Mouse (Mus musculus): ENCODE data around the gene Ankrd6. TPM values are rescaled to one million over a fixed set of nuclear protein-coding genes. Genes with fewer than 3 reads are reported as not detected.

Ankrd6 gene
- polyA plus RNA-seq, 1 experiment from 2014 or later: 12.0 TPM

- no peaks in the 10 kb centered on the region for H3K9me3 ChIP-seq (replicated peaks)
- no peak overlapping the region for H3K4me3 ChIP-seq (replicated peaks)
- no peaks in the 10 kb centered on the region for H3K36me3 ChIP-seq
- no peak overlapping the region for H3K9ac ChIP-seq
- H3K27me3 ChIP-seq: no peaks in the 10 kb centered on the region; the same call in 1 of the 2 replicates
- no peak overlapping the region for H3K4me2 ChIP-seq (replicated peaks)
- peaks cover 7% of the 10 kb centered on the region; the same call in 1 of the 2 replicates for H3K4me1 ChIP-seq
- no peak overlapping the region for H3K27ac ChIP-seq (replicated peaks)
- ATAC-seq (ENCODE audit: insufficient number of reproducible peaks, low FRiP score, low TSS enrichment, low read depth): no peak
- 72% methylated on average over 15 of the region's 15 CpGs for WGBS
Observed at GRCm38 (mm10) chr4:32862011-32862750, 88.5 kb downstream of the Ankrd6 start.

- Histone ChIP-seq H3K9me3 (replicated peaks) (no peaks in the 10 kb centered on the region), H3K4me1 (peaks cover 7% of the 10 kb centered on the region; the same call in 1 of the 2 replicates), H3K36me3 (no peaks in the 10 kb centered on the region), H3K4me2 (replicated peaks) (no peak overlapping the region), H3K9ac (no peak overlapping the region), H3K4me3 (replicated peaks) (no peak overlapping the region), H3K27me3 (no peaks in the 10 kb centered on the region; the same call in 1 of the 2 replicates), H3K27ac (replicated peaks) (no peak overlapping the region)
- 77% methylated on average over 18 of the region's 18 CpGs for WGBS
- ATAC-seq (ENCODE audit: insufficient number of reproducible peaks, low FRiP score, low TSS enrichment, low read depth): no peak
Observed at GRCm38 (mm10) chr4:32860184-32860965, 90.3 kb downstream of the Ankrd6 start.

- H3K4me2 ChIP-seq (replicated peaks): no peak overlapping the region
- no peak overlapping the region for H3K27ac ChIP-seq (replicated peaks)
- H3K9me3 ChIP-seq (replicated peaks): no peaks in the 10 kb centered on the region
- no peaks in the 10 kb centered on the region; the same call in 1 of the 2 replicates for H3K4me1 ChIP-seq
- no peaks in the 10 kb centered on the region for H3K27me3 ChIP-seq
- ATAC-seq (ENCODE audit: insufficient number of reproducible peaks, low FRiP score, low TSS enrichment, low read depth): no peak
- WGBS: 49% methylated on average over 6 of the region's 9 CpGs
- H3K36me3 ChIP-seq: no peaks in the 10 kb centered on the region
- H3K4me3 ChIP-seq (replicated peaks): no peak overlapping the region
- no peak overlapping the region for H3K9ac ChIP-seq
Observed at GRCm38 (mm10) chr4:32855580-32855979, 95.1 kb downstream of the Ankrd6 start.

GRCm38 (mm10) chr4:32854956-32855355 is 95.7 kb downstream of the Ankrd6 start:
- H3K9ac ChIP-seq: no peak overlapping the region
- 70% methylated on average over 4 of the region's 4 CpGs for WGBS
- H3K4me3 ChIP-seq (replicated peaks): no peak overlapping the region
- H3K4me1 ChIP-seq: no peaks in the 10 kb centered on the region; the same call in 1 of the 2 replicates
- no peak overlapping the region for H3K4me2 ChIP-seq (replicated peaks)
- H3K9me3 ChIP-seq (replicated peaks): no peaks in the 10 kb centered on the region
- no peaks in the 10 kb centered on the region for H3K36me3 ChIP-seq
- ATAC-seq (ENCODE audit: insufficient number of reproducible peaks, low FRiP score, low TSS enrichment, low read depth): no peak
- H3K27me3 ChIP-seq: no peaks in the 10 kb centered on the region
- no peak overlapping the region for H3K27ac ChIP-seq (replicated peaks)

GRCm38 (mm10) chr4:32853609-32854188 is 96.9 kb downstream of the Ankrd6 start:
- Histone ChIP-seq H3K4me3 (replicated peaks) (no peak overlapping the region), H3K9ac (no peak overlapping the region), H3K36me3 (no peaks in the 10 kb centered on the region), H3K4me2 (replicated peaks) (no peak overlapping the region), H3K27me3 (no peaks in the 10 kb centered on the region), H3K27ac (replicated peaks) (no peak overlapping the region), H3K9me3 (replicated peaks) (no peaks in the 10 kb centered on the region), H3K4me1 (no peaks in the 10 kb centered on the region; the same call in 1 of the 2 replicates)
- ATAC-seq (ENCODE audit: insufficient number of reproducible peaks, low FRiP score, low TSS enrichment, low read depth): no peak
- 83% methylated on average over 5 of the region's 5 CpGs for WGBS

GRCm38 (mm10) chr4:32852819-32853218 is 97.8 kb downstream of the Ankrd6 start:
- WGBS: 69% methylated on average over 6 of the region's 6 CpGs
- no peak for ATAC-seq (ENCODE audit: insufficient number of reproducible peaks, low FRiP score, low TSS enrichment, low read depth)

GRCm38 (mm10) chr4:32852294-32852693 is 98.3 kb downstream of the Ankrd6 start:
- Histone ChIP-seq H3K4me1 (no peaks in the 10 kb centered on the region; the same call in 1 of the 2 replicates), H3K36me3 (no peaks in the 10 kb centered on the region), H3K27ac (replicated peaks) (0 out of 2 replicates have a peak overlapping the region, but pooled peaks have one; percentile 7), H3K27me3 (no peaks in the 10 kb centered on the region), H3K9me3 (replicated peaks) (no peaks in the 10 kb centered on the region), H3K9ac (no peak overlapping the region), H3K4me3 (replicated peaks) (no peak overlapping the region), H3K4me2 (replicated peaks) (no peak overlapping the region)
- ATAC-seq (ENCODE audit: insufficient number of reproducible peaks, low FRiP score, low TSS enrichment, low read depth): no peak
- WGBS: 64% methylated on average over 8 of the region's 8 CpGs

More at GRCm38 (mm10) chr4:32852819-32853218, 97.8 kb downstream of the Ankrd6 start:
- Histone ChIP-seq H3K9ac (no peak overlapping the region), H3K4me2 (replicated peaks) (no peak overlapping the region), H3K9me3 (replicated peaks) (no peaks in the 10 kb centered on the region), H3K4me3 (replicated peaks) (no peak overlapping the region), H3K27ac (replicated peaks) (no peak overlapping the region), H3K36me3 (no peaks in the 10 kb centered on the region), H3K27me3 (no peaks in the 10 kb centered on the region), H3K4me1 (no peaks in the 10 kb centered on the region; the same call in 1 of the 2 replicates)

- Histone ChIP-seq H3K9me3 (replicated peaks) (no peaks in the 10 kb centered on the region), H3K27ac (replicated peaks) (no peak overlapping the region), H3K4me2 (replicated peaks) (no peak overlapping the region), H3K4me3 (replicated peaks) (no peak overlapping the region), H3K4me1 (no peaks in the 10 kb centered on the region), H3K36me3 (no peaks in the 10 kb centered on the region), H3K27me3 (no peaks in the 10 kb centered on the region), H3K9ac (no peak overlapping the region)
- WGBS: 87% methylated on average over 3 of the region's 3 CpGs
- ATAC-seq (ENCODE audit: insufficient number of reproducible peaks, low FRiP score, low TSS enrichment, low read depth): no peak
Observed at GRCm38 (mm10) chr4:32838401-32838800, 112.2 kb downstream of the Ankrd6 start.

- no peak overlapping the region for H3K9ac ChIP-seq
- whole genome bisulfite sequencing: 91% methylated on average over 9 of the region's 9 CpGs
- no peaks in the 10 kb centered on the region for H3K36me3 ChIP-seq
- no peak for ATAC-seq (ENCODE audit: insufficient number of reproducible peaks, low FRiP score, low TSS enrichment, low read depth)
- no peaks in the 10 kb centered on the region for H3K27me3 ChIP-seq
- H3K4me3 ChIP-seq (replicated peaks): no peak overlapping the region
- no peak overlapping the region for H3K4me2 ChIP-seq (replicated peaks)
- no peaks in the 10 kb centered on the region for H3K9me3 ChIP-seq (replicated peaks)
- no peaks in the 10 kb centered on the region for H3K4me1 ChIP-seq
- no peak overlapping the region for H3K27ac ChIP-seq (replicated peaks)
Observed at GRCm38 (mm10) chr4:32836071-32836470, 114.6 kb downstream of the Ankrd6 start.

- ATAC-seq (ENCODE audit: insufficient number of reproducible peaks, low FRiP score, low TSS enrichment, low read depth): no peak
- Histone ChIP-seq H3K27me3 (no peaks in the 10 kb centered on the region), H3K9ac (no peak overlapping the region), H3K4me3 (replicated peaks) (no peak overlapping the region), H3K4me1 (no peaks in the 10 kb centered on the region), H3K9me3 (replicated peaks) (no peaks in the 10 kb centered on the region), H3K36me3 (no peaks in the 10 kb centered on the region), H3K4me2 (replicated peaks) (no peak overlapping the region), H3K27ac (replicated peaks) (no peak overlapping the region)
- 66% methylated on average over 3 of the region's 3 CpGs for WGBS
Observed at GRCm38 (mm10) chr4:32834541-32834940, 116.1 kb downstream of the Ankrd6 start.
